Mouse (Mus musculus): ENCODE data around the gene Cacnb2. TPM values are rescaled to one million over a fixed set of nuclear protein-coding genes. Genes with fewer than 3 reads are reported as not detected.

The Cacnb2 gene
- polyA plus RNA-seq, 2 experiments: 2.3 to 4.1 TPM

DNA sequence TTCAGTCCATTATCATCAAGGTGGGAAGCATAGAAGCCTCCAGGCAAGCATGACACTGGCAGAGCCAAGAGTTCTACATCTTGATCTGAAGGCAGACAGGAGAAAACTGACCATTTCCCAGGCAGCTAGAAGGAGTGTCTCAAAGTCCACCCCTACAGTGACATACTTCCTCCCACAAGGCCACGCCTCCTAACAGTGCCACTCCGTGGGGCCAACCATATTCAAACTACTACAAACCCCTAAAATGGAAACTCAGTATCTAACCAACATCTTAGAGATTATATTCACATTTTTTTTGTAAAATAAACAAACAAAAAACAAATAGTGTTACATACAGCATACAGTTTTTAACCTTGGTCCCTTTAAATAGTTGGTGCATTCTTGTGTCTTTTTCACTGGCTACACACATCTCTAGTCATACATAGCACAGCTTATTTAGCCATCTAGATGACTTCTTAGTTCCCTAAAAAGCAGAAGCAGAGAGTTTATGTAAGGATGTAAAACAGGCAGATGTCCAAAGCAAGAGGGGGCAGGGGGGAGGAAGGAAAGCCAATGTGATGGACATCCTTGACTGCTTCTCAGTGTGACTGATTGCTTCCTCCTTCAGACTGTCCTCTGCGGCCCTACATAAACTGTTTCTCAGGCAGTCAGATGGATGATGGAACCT, 340.9 kb downstream of the Cacnb2 start:
- WGBS: 79% methylated on average over 3 of the region's 3 CpGs
- Histone ChIP-seq H3K4me1 (ENCODE audit: control insufficient read depth, insufficient read depth, low read length) (no peaks in the 10 kb centered on the region), H3K27me3 (ENCODE audit: control insufficient read depth, insufficient read depth, low read length) (no peaks in the 10 kb centered on the region), H3K4me2 (replicated peaks; ENCODE audit: low read depth, low read length, severe bottlenecking) (no peak overlapping the region), H3K9me3 (ENCODE audit: control insufficient read depth, low read length) (no peaks in the 10 kb centered on the region), H3K36me3 (ENCODE audit: control insufficient read depth, insufficient read depth, low read length) (no peaks in the 10 kb centered on the region), H3K27ac (replicated peaks; ENCODE audit: low read depth, low read length) (no peak overlapping the region), H3K4me3 (replicated peaks; ENCODE audit: low read length) (no peak overlapping the region), H3K9ac (ENCODE audit: low read depth, low read length, severe bottlenecking) (no peak overlapping the region)
- DNase-seq (ENCODE audit: low spot score) (no peak), ATAC-seq (ENCODE audit: low FRiP score, low read depth) (no peak)
- TF ChIP-seq POLR2A (IDR thresholded peaks at IDR 0.05; ENCODE audit: borderline replicate concordance, extremely low read depth, insufficient read depth, insufficient read length): no peak

DNA sequence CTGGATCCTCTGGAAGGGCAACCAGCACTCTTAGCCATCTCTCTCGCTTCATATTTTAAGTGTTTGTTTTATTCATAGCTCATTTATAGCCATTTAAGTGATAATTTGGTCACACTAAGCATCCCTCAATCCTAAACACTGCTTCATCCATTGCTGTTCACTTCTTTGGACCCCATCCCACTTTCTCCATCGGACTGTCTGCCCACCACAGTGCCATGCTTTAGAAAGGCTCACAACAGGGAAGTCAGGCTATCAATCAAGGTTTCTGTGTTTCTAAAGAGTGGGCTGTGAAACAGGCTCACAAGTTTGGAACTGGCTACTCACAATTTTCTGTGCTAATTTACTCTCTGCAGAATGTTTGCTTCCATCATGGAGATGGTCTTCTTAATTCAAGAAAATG, 350.2 kb downstream of the Cacnb2 start:
- Histone ChIP-seq H3K4me1 (ENCODE audit: control insufficient read depth, insufficient read depth, low read length) (no peaks in the 10 kb centered on the region), H3K9me3 (ENCODE audit: control insufficient read depth, low read length) (no peaks in the 10 kb centered on the region), H3K4me3 (replicated peaks; ENCODE audit: low read length) (no peak overlapping the region), H3K36me3 (ENCODE audit: control insufficient read depth, insufficient read depth, low read length) (no peaks in the 10 kb centered on the region), H3K27ac (replicated peaks; ENCODE audit: low read depth, low read length) (no peak overlapping the region), H3K27me3 (ENCODE audit: control insufficient read depth, insufficient read depth, low read length) (no peaks in the 10 kb centered on the region), H3K9ac (ENCODE audit: low read depth, low read length, severe bottlenecking) (no peak overlapping the region), H3K4me2 (replicated peaks; ENCODE audit: low read depth, low read length, severe bottlenecking) (no peak overlapping the region)
- no peak for TF ChIP-seq POLR2A (IDR thresholded peaks at IDR 0.05; ENCODE audit: borderline replicate concordance, extremely low read depth, insufficient read depth, insufficient read length)
- no peak for ATAC-seq (ENCODE audit: low FRiP score, low read depth)
- WGBS: 81% methylated on average over 2 of the region's 2 CpGs
- no peak for DNase-seq (ENCODE audit: low spot score)

DNA sequence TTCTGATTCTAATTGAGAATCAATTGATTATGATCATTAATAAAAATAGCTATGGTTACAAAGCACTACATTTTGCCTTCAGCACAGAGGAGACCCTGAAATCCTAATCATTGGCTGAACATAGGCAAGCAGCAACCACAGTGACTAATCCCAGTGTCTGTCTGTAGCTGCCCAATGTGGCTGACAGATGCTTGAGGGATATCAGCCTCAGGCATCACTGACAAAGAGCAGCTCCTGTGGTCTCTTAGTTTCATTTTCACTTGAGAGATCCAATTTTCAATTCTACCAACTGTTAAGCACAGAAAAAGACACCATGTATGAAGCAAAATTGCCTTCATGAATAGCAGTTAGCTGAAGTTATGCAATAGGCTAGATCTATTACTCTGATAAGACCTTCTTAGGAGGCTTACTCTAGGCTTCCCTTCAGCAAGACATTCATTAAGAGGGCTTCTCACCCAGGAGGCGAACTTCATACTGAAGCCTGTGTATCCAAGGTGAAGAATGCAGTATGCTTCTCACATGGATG, 358.1 kb downstream of the Cacnb2 start:
- Histone ChIP-seq H3K9me3 (ENCODE audit: control insufficient read depth, low read length) (no peaks in the 10 kb centered on the region), H3K4me1 (ENCODE audit: control insufficient read depth, insufficient read depth, low read length) (0 out of 2 replicates have a peak, but pooled peaks cover 2% of the 10 kb centered on the region), H3K36me3 (ENCODE audit: control insufficient read depth, insufficient read depth, low read length) (no peaks in the 10 kb centered on the region), H3K27me3 (ENCODE audit: control insufficient read depth, insufficient read depth, low read length) (no peaks in the 10 kb centered on the region), H3K4me2 (replicated peaks; ENCODE audit: low read depth, low read length, severe bottlenecking) (no peak overlapping the region), H3K4me3 (replicated peaks; ENCODE audit: low read length) (no peak overlapping the region), H3K9ac (ENCODE audit: low read depth, low read length, severe bottlenecking) (no peak overlapping the region), H3K27ac (replicated peaks; ENCODE audit: low read depth, low read length) (no peak overlapping the region)
- WGBS: 68% methylated on average over 1 of the region's 1 CpGs
- no peak for TF ChIP-seq POLR2A (IDR thresholded peaks at IDR 0.05; ENCODE audit: borderline replicate concordance, extremely low read depth, insufficient read depth, insufficient read length)
- no peak for ATAC-seq (ENCODE audit: low FRiP score, low read depth)
- no peak for DNase-seq (ENCODE audit: low spot score)

DNA sequence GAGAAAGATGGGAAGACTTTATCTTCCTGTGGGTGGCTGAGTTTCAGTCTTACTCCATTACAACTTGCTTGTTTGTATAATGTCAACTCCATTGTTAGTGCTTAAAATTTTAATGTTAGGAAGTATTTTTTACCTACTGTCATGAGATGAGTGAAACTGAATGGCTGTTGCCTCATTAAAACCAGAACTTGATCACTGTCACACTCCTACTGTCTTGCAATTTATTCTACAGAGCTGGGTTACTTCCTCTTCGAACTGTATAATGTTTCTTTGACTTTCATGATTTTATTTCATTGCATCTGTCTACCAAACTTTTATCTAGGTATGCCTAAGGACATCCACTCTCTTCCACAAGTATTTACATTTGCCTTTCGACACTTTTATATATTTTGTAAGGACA, 358.6 kb downstream of the Cacnb2 start:
- no peak overlapping the region for H3K4me3 ChIP-seq (replicated peaks; ENCODE audit: low read length)
- no peak overlapping the region for H3K9ac ChIP-seq (ENCODE audit: low read depth, low read length, severe bottlenecking)
- ATAC-seq (ENCODE audit: low FRiP score, low read depth) (no peak), DNase-seq (ENCODE audit: low spot score) (no peak)
- WGBS: 85% methylated on average over 2 of the region's 2 CpGs
- no peaks in the 10 kb centered on the region for H3K36me3 ChIP-seq (ENCODE audit: control insufficient read depth, insufficient read depth, low read length)
- H3K4me2 ChIP-seq (replicated peaks; ENCODE audit: low read depth, low read length, severe bottlenecking): no peak overlapping the region
- 0 out of 2 replicates have a peak, but pooled peaks cover 6% of the 10 kb centered on the region for H3K4me1 ChIP-seq (ENCODE audit: control insufficient read depth, insufficient read depth, low read length)
- no peak for TF ChIP-seq POLR2A (IDR thresholded peaks at IDR 0.05; ENCODE audit: borderline replicate concordance, extremely low read depth, insufficient read depth, insufficient read length)
- no peak overlapping the region for H3K27ac ChIP-seq (replicated peaks; ENCODE audit: low read depth, low read length)
- H3K9me3 ChIP-seq (ENCODE audit: control insufficient read depth, low read length): no peaks in the 10 kb centered on the region
- H3K27me3 ChIP-seq (ENCODE audit: control insufficient read depth, insufficient read depth, low read length): no peaks in the 10 kb centered on the region

DNA sequence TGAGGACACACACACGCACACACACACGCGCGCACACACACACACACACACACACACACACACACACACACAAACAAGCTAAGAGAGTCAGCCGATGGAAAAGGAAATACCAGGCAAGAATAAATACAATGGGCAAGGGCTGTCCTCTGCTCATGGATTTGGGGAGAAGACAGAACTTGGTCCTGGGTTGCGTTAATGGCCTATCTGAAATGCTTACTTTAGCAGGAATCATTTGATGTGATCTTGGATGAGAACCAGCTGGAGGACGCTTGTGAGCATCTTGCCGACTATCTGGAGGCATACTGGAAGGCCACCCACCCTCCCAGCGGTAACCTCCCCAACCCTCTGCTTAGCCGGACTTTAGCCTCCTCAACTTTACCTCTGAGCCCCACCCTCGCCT, 381.1 kb downstream of the Cacnb2 start:
- H3K4me1 ChIP-seq (ENCODE audit: control insufficient read depth, insufficient read depth, low read length): no peaks in the 10 kb centered on the region
- no peak for ATAC-seq (ENCODE audit: low FRiP score, low read depth)
- no peak overlapping the region for H3K4me2 ChIP-seq (replicated peaks; ENCODE audit: low read depth, low read length, severe bottlenecking)
- H3K9ac ChIP-seq (ENCODE audit: low read depth, low read length, severe bottlenecking): no peak overlapping the region
- TF ChIP-seq POLR2A (IDR thresholded peaks at IDR 0.05; ENCODE audit: borderline replicate concordance, extremely low read depth, insufficient read depth, insufficient read length): no peak
- no peak overlapping the region for H3K27ac ChIP-seq (replicated peaks; ENCODE audit: low read depth, low read length)
- H3K36me3 ChIP-seq (ENCODE audit: control insufficient read depth, insufficient read depth, low read length): no peaks in the 10 kb centered on the region
- no peak for DNase-seq (ENCODE audit: low spot score)
- no peaks in the 10 kb centered on the region for H3K9me3 ChIP-seq (ENCODE audit: control insufficient read depth, low read length)
- no peaks in the 10 kb centered on the region for H3K27me3 ChIP-seq (ENCODE audit: control insufficient read depth, insufficient read depth, low read length)
- H3K4me3 ChIP-seq (replicated peaks; ENCODE audit: low read length): no peak overlapping the region
- 82% methylated on average over 11 of the region's 11 CpGs for WGBS

All from limb, embryonic 14.5 days (tissue).